Mouse (Mus musculus) left cerebral cortex, postnatal 36 days (tissue): ENCODE data around the gene Lca5l. TPM values are rescaled to one million over a fixed set of nuclear protein-coding genes. Genes with fewer than 3 reads are reported as not detected.
"Not testable (repeated sequence)": the region's sequence is repeated elsewhere in the genome, so short reads cannot be mapped to it uniquely, and the experiment has no call there.

Experiments used
- DNase-seq, 2 experiments: peaks; one replicate each; pipeline ENCODE4 v3.0.0; 2021 to 2022; ENCODE audit warnings: low spot score in 2 of 2, mixed read lengths in 1 of 2
- intact Hi-C: fragments of 180-260 bp; cut with DNase I; formaldehyde crosslinking; loops from one replicate; pipeline ENCODE4 v1.15.1; 2025
- total RNA-seq, 2 experiments: library from RNA; stranded (reverse); gene quantifications; 2 replicates each; pipeline ENCODE4 v1.2.3; 2021

Lca5l gene
- total RNA-seq, 2 experiments from 2014 or later, result 1.2 to 2.4 TPM

DNA sequence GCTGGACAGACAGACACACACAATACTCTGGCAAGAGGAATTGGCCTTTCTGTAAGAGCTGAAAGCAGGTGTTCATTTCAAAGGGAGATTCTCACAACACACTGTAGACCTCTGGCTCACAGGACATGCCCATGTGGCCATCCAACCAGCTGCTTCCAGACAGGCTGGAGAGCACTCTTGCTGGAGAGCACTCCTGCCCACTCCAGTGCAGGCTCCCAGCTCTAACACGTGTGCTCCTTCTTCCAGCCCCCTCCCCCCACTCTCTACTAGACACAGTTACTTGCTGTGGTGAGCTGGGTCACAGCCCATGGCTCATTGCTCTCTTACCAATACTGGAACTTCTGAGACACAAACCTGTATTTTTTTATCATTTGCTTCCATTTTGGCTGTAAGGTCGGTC lies 16.7 kb downstream of the Lca5l start:
- no peak for DNase-seq
- intact Hi-C loops, result no loop called here

DNA sequence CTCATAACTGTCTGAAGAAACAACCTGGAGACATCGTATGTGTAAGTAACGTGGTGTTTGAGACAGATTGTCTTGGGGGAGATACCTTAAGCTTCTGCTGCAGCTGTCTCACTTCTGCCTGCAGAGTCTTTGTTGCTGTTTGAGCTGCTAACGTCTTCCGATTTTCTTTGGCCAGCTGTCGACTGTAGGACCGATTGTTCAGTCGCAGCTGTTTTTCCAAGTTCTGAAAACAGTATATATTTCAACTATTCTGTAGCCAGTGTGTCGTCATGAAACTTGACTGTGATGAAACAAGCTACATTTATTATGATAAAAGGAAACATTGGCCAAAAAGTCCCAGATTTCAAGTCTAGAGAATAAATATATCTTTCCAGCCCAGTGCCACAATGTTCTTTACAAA lies 18.4 kb downstream of the Lca5l start:
- intact Hi-C loops, result no loop called here
- no peak for DNase-seq

DNA sequence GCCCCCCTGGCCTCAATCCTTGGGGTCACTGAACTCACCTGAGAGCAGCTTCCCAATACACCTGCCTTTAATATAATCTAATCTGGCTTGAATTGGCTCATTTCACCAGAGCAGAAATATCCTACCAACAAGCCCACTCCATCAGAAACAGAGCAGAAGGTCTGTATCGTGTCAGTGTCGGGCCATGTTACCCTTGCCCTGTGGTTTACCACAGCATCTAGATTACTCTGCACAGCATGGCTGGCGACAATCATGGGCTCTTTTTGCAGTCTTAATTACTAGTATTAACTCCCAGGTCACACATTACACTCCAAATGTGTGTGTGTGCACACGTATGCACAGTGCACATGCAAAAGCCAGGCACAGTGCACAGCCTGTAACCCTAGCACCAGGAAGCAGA lies 23.2 kb downstream of the Lca5l start:
- DNase-seq, result no peak
- intact Hi-C loops, result no loop called here

DNA sequence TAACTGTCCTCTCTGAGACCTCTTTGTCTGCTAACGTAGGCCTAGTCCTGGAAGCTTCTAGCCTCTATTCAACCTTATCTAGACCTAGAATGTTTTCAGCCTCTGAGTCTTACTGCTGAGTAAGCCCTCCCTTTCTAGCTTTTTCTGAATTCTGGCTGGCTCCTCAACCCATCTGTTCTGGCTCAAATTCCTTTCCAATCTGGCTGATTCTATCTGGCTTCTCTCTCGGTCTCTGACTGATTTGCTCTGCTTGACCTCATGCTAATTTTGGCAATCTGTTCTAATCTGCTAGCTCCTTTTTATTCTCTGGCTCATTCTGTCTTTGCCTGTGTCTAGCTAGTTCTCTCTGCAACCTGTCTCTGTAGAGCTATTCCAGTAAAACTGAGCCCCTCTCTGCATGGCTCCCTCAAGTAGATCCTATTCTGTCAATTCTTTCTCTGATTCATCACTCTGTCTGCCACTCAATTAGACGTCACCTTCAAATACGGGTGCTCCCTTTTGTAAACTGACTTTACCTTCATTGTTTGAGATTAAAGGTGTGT lies 26.3 kb downstream of the Lca5l start:
- DNase-seq, result no peak
- intact Hi-C loops, result no loop called here

DNA sequence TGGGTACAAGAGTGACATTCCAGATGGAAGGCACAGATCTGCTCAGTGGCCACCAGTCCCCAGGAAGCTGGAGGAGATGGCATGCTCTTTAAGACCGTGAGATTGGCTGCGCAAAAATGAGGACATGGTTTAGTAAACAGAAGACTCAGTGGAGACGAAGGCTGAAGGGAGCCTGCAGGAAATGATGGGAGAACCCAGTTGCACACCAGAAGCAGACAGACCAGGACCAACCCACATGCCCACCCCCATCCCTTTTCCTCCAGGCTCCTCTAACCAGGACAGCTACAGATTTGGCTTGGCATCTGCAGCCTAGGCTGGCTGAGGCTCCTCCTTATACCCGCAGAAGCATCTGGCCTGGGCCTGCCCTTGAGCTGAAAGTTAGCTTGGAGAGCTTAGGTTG lies 30.7 kb downstream of the Lca5l start:
- no peak for DNase-seq
- intact Hi-C loops, result no loop called here

DNA sequence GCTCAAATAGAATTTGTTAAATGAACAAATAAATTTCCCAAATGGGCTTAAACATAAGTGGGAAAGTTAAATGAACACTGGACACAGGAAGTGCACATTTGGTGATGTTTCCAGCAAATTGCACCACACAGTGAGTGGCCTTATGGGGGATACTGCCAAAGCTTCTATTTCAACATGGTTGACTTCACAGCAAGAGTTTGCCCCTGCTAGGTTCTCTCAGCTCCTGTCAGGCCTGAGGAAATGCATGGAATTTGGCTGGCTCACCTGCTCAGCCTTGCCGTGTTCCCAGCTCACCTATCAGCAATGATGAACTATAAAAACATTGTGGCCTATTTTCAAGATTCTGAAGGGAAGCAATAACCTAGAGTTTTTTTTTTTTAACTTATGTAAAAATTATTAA lies 31.1 kb downstream of the Lca5l start:
- DNase-seq, result no peak
- intact Hi-C loops, result no loop called here

DNA sequence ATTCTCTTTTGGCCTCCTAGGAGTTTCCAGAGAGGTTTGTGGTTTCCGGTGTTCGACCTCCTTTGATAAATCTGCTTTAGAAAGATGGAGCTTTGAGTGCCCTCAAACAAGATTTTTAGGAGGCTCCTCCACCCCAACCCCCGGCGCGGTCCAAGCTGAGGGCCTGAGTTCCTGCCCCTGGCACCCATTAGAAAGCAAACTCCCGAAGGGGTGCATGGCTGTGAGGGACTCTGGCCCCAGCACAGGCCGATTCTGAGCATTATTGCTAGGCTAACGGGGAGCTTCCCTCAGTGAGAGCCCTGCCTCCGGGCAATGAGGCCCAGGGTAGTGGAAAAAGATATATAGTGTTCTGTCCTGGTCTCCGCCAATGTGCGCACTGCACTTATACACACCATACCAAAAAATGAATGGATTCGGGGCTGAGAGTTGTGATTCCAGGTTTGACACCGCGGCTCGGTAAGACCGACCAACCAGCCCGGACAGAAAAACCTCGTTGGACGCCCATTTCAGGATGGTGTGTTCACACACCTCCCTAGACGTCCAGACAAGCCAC lies 32.2 kb downstream of the Lca5l start:
- intact Hi-C loops, result loop anchor here (5.0 to 10.0 kb wide), 2 partner anchors 32 to 115 kb away; partner anchors contain the start of gene Lca5l
- DNase-seq, result no peak

DNA sequence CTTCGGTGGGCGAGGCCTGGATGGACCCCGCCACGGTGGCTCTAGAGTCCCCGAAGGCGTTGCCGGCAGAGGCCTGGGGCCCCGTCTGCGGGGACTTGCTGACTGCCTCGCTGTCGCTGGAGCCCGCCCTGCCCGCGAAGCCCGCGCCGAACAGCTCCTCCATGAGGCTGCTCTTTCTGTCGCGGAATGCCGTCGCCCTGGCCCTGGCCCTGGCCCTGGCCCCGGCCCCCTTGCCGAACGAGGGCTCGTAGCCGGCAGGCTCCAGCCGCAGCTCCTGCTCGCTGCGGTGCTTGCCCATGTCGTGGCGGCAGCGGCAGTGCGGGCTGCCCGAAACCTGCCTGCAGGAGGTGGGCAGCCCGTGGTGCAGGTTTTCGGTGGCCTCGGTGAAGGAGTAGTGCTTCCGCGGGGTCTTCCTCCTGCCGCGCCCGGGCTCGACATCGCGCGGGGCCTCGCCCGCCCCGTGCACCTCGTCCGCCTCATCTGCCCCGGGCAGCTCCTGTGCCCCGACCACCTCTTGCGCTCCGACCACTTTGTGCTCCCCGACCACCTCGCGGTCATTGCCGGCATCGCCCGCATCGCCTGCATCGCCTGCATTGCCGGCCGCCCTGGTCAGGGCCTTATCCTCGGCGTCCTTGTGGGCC lies 32.9 kb downstream of the Lca5l start:
- DNase-seq, result peak; percentile 35 to 55
- intact Hi-C loops, result loop anchor here (5.0 to 10.0 kb wide), 2 partner anchors 33 to 114 kb away; partner anchors contain the start of gene Lca5l

DNA sequence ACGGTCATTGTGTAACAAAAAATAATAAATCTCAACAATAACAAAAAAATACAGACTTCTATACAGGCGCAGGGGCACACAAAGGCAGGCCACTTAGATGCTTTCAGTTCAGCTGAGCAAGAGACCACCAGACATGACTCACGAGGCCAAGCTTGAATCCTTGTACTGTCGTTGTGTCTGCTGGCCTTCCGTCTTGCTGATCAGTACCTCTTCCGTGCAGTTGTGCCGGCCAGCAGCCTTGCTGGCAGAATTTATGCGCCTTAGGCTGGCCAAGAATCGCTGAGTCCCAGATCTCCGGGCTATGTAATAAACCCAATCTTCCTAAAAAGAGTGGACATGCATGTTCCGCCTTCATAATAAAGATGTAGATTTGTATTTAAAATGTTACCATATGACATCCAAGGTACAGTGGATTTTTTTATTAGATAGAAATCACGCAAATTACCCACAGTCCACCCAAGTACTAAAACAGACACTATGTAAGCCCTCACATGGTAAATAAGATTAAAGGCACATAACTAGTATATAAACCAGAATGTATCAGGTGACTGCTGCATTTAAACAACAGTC lies 33.5 kb downstream of the Lca5l start:
- intact Hi-C loops, result loop anchor here (5.0 to 10.0 kb wide), 2 partner anchors 34 to 114 kb away; partner anchors contain the start of gene Lca5l
- DNase-seq, result no peak

DNA sequence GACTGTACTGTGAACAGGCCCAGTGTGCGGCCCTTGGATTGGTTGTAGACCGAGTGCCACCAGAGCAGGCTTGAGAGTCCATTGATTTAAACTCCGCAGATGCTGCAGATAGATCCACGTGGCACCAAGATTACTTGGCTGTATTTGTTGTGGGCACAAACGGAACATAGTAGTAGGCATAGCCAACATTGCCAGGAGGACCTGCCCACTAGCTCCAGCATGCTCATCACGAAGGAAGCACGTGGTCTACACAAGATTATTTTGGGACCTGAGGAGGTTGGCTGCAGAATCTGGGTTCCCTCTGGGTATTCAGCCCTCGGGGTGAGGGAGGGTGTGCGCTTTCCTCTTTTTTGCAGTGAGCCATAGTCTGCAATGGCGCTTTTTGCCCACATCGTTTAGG lies 34.9 kb downstream of the Lca5l start:
- intact Hi-C loops, result loop anchor here (5.0 to 10.0 kb wide), 2 partner anchors 35 to 112 kb away; partner anchors contain the start of gene Lca5l

DNA sequence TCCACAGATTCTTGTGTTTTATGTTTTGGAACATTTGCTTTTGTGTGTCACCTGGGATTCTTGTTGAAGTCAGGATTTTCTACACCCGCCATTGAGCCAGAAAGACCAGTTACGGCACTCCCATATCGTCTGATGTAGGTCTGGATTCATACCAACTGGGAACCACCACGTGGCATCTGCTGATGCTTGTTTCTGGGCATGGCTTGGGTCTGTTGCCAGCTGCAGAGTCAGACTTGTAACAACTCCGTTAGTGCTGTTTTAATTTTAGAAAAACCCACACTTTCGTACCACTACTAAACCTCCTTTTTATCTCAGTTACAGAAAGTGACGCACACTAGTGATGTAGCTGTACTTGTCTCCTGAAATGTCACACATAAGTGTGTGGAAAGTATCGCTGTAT lies 36.1 kb downstream of the Lca5l start:
- intact Hi-C loops, result loop anchor here (5.0 to 10.0 kb wide), 2 partner anchors 36 to 111 kb away; partner anchors contain the start of gene Lca5l
- peak; percentile 65 to 72 for DNase-seq

More for the DNA sequence above, 34.9 kb downstream of the Lca5l start:
- DNase-seq, result peak; percentile 70 to 78

DNA sequence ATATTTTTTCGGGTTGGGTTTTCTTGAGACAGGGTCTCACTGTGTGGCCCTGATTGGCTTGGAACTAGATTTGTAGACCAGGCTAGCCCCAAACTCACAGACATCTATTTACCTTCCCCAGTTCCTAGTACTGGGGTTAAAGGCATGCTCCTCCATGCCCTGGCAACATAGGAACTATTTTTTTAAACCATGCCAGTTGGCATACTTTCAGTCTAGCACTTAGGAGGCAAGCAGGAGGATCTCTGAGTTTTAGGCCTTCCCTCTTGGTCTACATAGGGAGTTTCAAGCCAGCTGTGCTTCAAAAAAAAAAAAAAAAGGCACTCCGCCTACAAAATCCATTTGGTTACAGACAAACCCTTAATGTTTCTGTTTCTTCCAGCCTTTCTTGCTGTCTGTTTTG lies 37.6 kb downstream of the Lca5l start:
- DNase-seq, result no peak
- intact Hi-C loops, result loop anchor here (10.0 kb wide), 1 partner anchor 110 kb away; no protein-coding TSS in a partner anchor

DNA sequence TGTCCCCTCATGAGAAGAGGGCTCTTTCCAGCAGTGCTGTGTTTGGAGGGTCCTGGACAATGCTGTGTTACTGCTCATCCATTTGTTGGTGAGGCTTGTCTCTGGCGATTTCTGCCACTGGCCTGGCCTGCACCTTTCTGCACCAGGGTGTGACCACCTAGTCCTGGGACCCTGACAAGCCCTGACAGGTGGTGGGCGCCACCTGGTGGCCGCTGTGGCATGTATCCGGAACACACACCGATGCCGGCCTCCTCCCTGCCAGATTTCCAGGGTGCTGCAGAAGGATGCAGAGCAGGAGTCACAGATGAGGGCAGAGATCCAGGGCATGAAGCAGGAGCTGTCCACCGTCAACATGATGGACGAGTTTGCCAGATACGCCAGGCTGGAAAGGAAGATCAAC lies 40.5 kb downstream of the Lca5l start:
- intact Hi-C loops, result loop anchor here (10.0 kb wide), 1 partner anchor 107 kb away; no protein-coding TSS in a partner anchor
- peak; percentile 28 to 49 for DNase-seq

DNA sequence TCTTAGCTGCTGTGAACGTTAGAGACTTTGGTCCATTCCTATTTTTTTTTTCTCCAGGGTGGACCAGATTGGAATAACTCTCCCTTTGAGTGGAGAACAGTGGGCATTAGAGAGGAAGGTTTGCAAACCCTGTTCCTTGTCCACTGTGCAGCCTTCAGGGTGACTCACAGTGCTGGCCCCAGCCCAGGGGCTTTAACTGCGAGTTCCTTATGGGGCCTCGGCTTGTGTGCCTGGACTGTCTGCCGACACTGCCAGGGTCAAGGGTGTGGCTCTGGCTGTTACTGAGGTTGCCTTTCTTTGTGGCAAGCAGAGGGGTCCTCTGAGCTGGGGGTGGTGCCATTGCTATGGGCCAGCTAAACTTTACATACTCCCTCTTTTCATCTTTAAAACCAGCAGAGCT lies 41.1 kb downstream of the Lca5l start:
- DNase-seq, result no peak
- intact Hi-C loops, result loop anchor here (10.0 kb wide), 1 partner anchor 106 kb away; no protein-coding TSS in a partner anchor

DNA sequence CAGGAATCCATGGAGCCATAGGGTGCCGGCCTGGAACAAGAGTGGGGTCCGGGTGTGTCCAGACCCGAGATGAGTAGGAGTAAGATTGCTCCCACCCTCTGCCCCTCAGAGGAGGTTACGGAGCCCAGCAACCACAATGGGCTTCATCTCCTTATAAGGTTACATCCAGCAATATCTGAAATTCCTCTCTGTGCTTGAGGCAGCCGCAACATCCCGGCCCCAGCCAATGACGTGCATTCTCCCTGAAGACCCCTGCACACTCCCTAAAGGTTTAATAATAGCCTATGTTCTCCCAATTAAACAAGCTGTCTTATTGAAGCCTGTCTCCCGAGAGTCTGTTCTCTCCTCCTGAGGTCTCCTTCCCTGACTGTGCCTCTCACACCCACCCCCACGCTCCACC lies 42.8 kb downstream of the Lca5l start:
- DNase-seq, result no peak
- intact Hi-C loops, result no loop called here

DNA sequence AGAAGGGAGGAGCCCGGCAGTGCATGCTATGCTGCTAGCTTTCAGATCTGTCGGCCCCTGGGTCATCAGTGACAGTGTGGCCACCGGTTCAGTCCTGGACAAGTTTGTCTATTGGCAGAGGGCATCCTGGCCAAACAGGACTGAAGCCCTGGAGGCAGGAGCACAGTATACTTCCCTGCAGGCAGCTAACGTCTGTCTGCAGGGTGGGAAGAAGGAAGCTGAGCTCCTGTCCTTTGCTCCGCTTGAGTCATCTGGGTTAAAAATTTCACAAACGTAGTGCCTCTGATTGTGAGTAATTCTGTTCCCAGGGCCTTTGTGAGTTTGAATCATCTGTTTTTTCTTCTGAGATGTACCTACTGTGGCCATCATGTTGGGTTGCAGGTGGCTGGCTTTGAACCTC lies 43.2 kb downstream of the Lca5l start:
- DNase-seq, result no peak
- intact Hi-C loops, result no loop called here

DNA sequence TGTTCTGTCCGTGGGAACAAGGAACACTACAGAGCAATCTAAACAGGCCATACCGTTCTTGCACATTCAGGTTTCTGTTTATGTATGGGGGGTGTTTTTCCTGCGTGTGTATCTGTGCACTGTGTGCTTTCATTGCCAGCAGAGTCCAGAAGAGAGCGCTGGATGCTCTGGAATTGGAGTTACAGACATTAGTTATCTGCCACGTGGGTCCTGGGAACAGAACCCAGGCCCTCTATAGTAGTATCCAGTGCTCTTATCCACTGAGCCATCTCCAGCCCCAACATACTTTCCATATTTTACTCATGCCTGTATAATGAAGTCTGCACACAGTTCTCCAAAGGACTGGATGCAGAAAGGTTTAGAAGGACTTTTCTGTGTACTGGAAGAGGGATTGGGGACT lies 46.3 kb downstream of the Lca5l start:
- no peak for DNase-seq
- intact Hi-C loops, result loop anchor here (2.0 kb wide), 2 partner anchors 19 to 63 kb away; partner anchors contain the start of genes Brwd1 and Hmgn1

DNA sequence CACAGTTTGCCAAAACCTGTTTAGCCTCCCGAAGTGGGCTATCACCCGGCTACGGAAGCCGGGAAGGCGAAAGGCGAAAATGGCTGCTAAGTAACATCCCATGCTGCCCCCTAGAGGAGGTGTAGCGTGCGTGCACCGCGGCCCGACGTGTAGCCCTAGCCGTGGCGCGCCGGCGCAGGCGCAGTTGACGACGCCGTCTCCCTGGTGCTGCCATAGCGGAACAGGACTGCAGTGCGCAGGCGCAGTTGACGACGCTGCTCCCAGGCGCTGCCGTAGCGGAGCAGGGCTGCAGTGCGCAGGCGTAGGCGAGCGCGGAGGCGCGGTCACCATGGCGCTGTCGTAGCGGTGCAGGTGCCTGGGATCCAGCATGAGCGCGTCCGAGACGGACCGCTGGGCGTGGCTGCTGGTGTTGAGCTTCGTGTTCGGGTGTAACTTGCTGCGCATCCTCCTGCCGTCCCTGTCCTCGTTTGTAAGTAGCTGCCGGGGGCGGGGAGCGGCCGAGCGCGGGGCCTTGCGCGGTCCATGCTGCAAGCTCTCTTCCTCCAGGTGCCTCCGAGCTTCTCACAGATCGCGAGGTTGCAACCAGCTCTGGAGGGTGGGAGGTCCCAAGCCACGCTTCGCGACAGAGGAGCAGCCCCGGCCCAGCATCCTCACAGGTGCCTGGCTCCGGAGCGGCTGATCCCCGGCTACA lies 46.8 kb downstream of the Lca5l start, which contains the start of gene Wrb:
Gene Wrb, plus strand, starts transcription at position 298 of the 691 bp plus-strand sequence.
- DNase-seq, result peak; percentile 100
- intact Hi-C loops, result loop anchor here (2.0 kb wide), 2 partner anchors 18 to 62 kb away; partner anchors contain the start of genes Brwd1 and Hmgn1

DNA sequence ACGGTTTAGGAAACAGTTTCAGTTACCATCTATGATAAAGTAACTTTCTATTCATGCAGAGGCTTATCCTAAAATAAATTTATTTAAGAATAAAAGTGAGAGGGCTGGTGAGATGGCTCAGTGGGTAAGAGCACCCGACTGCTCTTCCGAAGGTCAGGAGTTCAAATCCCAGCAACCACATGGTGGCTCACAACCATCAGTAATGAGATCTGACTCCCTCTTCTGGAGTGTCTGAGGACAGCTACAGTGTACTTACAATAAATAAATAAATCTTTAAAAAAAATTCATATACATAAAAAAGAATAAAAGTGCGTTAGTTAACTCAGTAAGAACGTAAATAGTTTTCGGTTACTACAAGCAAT lies 47.3 kb downstream of the Lca5l start:
- intact Hi-C loops, result loop anchor here (2.0 kb wide), 2 partner anchors 18 to 62 kb away; partner anchors contain the start of genes Brwd1 and Hmgn1
- DNase-seq, result not testable (repeated sequence)

DNA sequence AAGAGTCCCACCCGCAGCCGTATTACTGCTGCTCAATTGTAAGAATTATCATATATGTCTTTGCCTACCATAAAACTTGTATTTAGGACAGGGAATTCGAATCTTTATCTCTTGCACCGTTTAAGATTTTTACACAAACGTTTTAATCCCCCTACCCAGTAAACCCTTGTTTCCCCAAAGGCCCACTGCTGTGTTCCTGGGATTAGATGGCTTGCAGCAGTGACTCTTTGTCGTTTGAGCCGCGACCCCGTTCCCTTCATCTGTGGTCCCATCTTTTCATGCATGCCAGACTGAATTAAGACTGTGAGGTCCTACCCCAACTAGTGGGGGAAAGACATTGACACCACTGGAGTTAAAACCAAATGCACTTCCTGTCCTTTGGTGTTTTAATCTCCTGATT lies 63.6 kb downstream of the Lca5l start:
- intact Hi-C loops, result no loop called here
- no peak for DNase-seq
